Mouse (Mus musculus): ENCODE measurements at regions not wholly inside any gene's neighbourhood (a gene's known extent, or its start where the extent isn't known, plus 50 kb on each side); places are given as distances from the start of the nearest gene placed in this dataset.

GRCm38 (mm10) chr16:87124519-87124918 lies 229.5 kb upstream of the N6amt1 start:
- TF ChIP-seq POLR2A (IDR thresholded peaks at IDR 0.05; ENCODE audit: borderline replicate concordance, insufficient read depth, low read length) (no peak), CTCF (IDR thresholded peaks at IDR 0.05; ENCODE audit: borderline replicate concordance, insufficient read depth, low read depth, low read length) (no peak)
- DNase-seq = no peak
- Histone ChIP-seq H3K4me1 (ENCODE audit: control insufficient read depth, insufficient read depth, low read length) (no peaks in the 10 kb centered on the region), H3K27ac (ENCODE audit: insufficient read depth, low read length) (no peak overlapping the region), H3K4me3 (replicated peaks; ENCODE audit: insufficient read depth, low read depth, low read length) (no peak overlapping the region), H3K27me3 (ENCODE audit: control insufficient read depth, insufficient read depth, low read length) (no peaks in the 10 kb centered on the region; the same call in 1 of the 2 replicates)
- 74% methylated on average over 7 of the region's 7 CpGs for WGBS

DNA sequence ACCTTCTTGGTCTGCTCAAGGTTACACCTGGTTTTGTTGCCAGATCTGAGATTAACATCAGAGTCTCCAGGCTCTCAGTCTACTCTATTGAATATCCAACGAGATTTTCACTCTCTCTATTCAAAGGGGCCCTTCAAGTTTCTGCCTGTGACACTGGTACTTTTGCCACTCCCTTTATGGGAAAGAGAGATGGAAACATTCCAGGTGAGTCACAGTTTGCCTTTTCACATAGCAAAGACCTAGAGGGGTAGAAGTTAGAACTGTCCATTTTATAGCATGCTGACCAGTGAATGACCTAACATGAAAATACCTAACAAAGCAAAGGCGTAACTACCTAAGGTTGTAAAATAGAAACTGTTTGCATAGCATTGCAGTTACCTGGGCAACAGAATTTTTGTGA lies 250.4 kb upstream of the N6amt1 start:
- no peak for DNase-seq
- 67% methylated on average over 2 of the region's 2 CpGs for WGBS
- H3K27ac ChIP-seq (ENCODE audit: insufficient read depth, low read length) = no peak overlapping the region
- no peaks in the 10 kb centered on the region for H3K27me3 ChIP-seq (ENCODE audit: control insufficient read depth, insufficient read depth, low read length)
- H3K4me1 ChIP-seq (ENCODE audit: control insufficient read depth, insufficient read depth, low read length) = no peaks in the 10 kb centered on the region
- TF ChIP-seq CTCF (IDR thresholded peaks at IDR 0.05; ENCODE audit: borderline replicate concordance, insufficient read depth, low read depth, low read length) = no peak
- no peak for TF ChIP-seq POLR2A (IDR thresholded peaks at IDR 0.05; ENCODE audit: borderline replicate concordance, insufficient read depth, low read length)
- no peak overlapping the region for H3K4me3 ChIP-seq (replicated peaks; ENCODE audit: insufficient read depth, low read depth, low read length)

DNA sequence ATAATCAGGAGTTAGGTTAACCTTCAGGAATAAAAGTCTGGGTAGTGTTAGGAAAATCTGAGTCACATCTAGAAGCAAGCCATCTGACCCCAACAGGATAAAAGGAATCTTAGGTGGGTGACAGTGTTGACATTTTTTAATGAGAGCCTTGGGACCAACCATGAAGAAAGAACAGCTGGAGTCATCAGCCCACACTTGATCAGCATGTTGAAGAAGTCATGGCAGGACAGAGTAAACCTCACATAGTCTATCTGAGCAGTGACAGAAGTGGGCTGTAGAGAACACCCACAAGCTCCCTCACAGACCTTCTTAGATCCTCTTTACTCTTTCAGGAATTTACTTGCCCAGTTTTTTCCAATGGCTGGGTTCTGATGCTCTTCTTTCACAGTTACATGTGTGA lies 251.9 kb upstream of the N6amt1 start:
- H3K27me3 ChIP-seq (ENCODE audit: control insufficient read depth, insufficient read depth, low read length) = no peaks in the 10 kb centered on the region
- H3K4me1 ChIP-seq (ENCODE audit: control insufficient read depth, insufficient read depth, low read length) = no peaks in the 10 kb centered on the region
- TF ChIP-seq CTCF (IDR thresholded peaks at IDR 0.05; ENCODE audit: borderline replicate concordance, insufficient read depth, low read depth, low read length) (no peak), POLR2A (IDR thresholded peaks at IDR 0.05; ENCODE audit: borderline replicate concordance, insufficient read depth, low read length) (no peak)
- no peak overlapping the region for H3K4me3 ChIP-seq (replicated peaks; ENCODE audit: insufficient read depth, low read depth, low read length)
- H3K27ac ChIP-seq (ENCODE audit: insufficient read depth, low read length) = no peak overlapping the region
- no peak for DNase-seq

DNA sequence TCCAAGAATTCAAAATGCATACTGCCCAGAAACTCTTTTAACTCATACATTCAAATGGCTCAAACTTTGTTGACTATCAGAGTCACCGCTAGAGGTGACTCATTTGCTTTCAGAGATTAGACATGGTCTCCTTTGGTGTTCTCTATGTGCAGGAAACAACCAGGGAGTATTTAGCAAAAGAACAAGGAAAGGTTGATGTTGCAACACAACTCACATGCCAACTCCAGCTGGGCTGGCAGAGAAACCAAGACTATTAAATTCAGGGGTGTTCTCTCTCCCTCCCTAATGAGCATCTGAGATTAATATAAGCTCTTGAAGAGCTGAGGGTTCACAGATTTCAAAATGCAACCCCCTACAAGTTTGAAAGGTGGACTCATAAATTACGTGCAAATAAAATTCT lies 262.0 kb upstream of the N6amt1 start:
- Histone ChIP-seq H3K4me3 (replicated peaks; ENCODE audit: insufficient read depth, low read depth, low read length) (no peak overlapping the region), H3K27ac (ENCODE audit: insufficient read depth, low read length) (no peak overlapping the region), H3K4me1 (ENCODE audit: control insufficient read depth, insufficient read depth, low read length) (no peaks in the 10 kb centered on the region), H3K27me3 (ENCODE audit: control insufficient read depth, insufficient read depth, low read length) (no peaks in the 10 kb centered on the region)
- DNase-seq = no peak
- TF ChIP-seq CTCF (IDR thresholded peaks at IDR 0.05; ENCODE audit: borderline replicate concordance, insufficient read depth, low read depth, low read length) (no peak), POLR2A (IDR thresholded peaks at IDR 0.05; ENCODE audit: borderline replicate concordance, insufficient read depth, low read length) (no peak)
- 69% methylated on average over 2 of the region's 2 CpGs for WGBS

- Histone ChIP-seq H3K27me3 (ENCODE audit: control insufficient read depth, insufficient read depth, low read length) (no peaks in the 10 kb centered on the region), H3K4me1 (ENCODE audit: control insufficient read depth, insufficient read depth, low read length) (no peaks in the 10 kb centered on the region), H3K27ac (ENCODE audit: insufficient read depth, low read length) (no peak overlapping the region), H3K4me3 (replicated peaks; ENCODE audit: insufficient read depth, low read depth, low read length) (no peak overlapping the region)
- WGBS = 82% methylated on average over 3 of the region's 3 CpGs
- DNase-seq = no peak
- TF ChIP-seq POLR2A (IDR thresholded peaks at IDR 0.05; ENCODE audit: borderline replicate concordance, insufficient read depth, low read length) = no peak
- no peak for TF ChIP-seq CTCF (IDR thresholded peaks at IDR 0.05; ENCODE audit: borderline replicate concordance, insufficient read depth, low read depth, low read length)
These were observed 264.7 kb upstream of the N6amt1 start for GRCm38 (mm10) chr16:87089322-87089721.

- WGBS = 82% methylated on average over 2 of the region's 2 CpGs
- Histone ChIP-seq H3K4me1 (ENCODE audit: control insufficient read depth, insufficient read depth, low read length) (no peaks in the 10 kb centered on the region), H3K27ac (ENCODE audit: insufficient read depth, low read length) (no peak overlapping the region), H3K27me3 (ENCODE audit: control insufficient read depth, insufficient read depth, low read length) (no peaks in the 10 kb centered on the region), H3K4me3 (replicated peaks; ENCODE audit: insufficient read depth, low read depth, low read length) (no peak overlapping the region)
- no peak for DNase-seq
- TF ChIP-seq POLR2A (IDR thresholded peaks at IDR 0.05; ENCODE audit: borderline replicate concordance, insufficient read depth, low read length) (no peak), CTCF (IDR thresholded peaks at IDR 0.05; ENCODE audit: borderline replicate concordance, insufficient read depth, low read depth, low read length) (no peak)
These were observed 270.5 kb upstream of the N6amt1 start for GRCm38 (mm10) chr16:87083505-87083904.

GRCm38 (mm10) chr16:87077385-87077784 lies 276.6 kb upstream of the N6amt1 start:
- TF ChIP-seq POLR2A (IDR thresholded peaks at IDR 0.05; ENCODE audit: borderline replicate concordance, insufficient read depth, low read length) (no peak), CTCF (IDR thresholded peaks at IDR 0.05; ENCODE audit: borderline replicate concordance, insufficient read depth, low read depth, low read length) (no peak)
- Histone ChIP-seq H3K27ac (ENCODE audit: insufficient read depth, low read length) (no peak overlapping the region), H3K4me3 (replicated peaks; ENCODE audit: insufficient read depth, low read depth, low read length) (no peak overlapping the region), H3K4me1 (ENCODE audit: control insufficient read depth, insufficient read depth, low read length) (no peaks in the 10 kb centered on the region), H3K27me3 (ENCODE audit: control insufficient read depth, insufficient read depth, low read length) (no peaks in the 10 kb centered on the region)
- no peak for DNase-seq
- 94% methylated on average over 2 of the region's 2 CpGs for WGBS

DNA sequence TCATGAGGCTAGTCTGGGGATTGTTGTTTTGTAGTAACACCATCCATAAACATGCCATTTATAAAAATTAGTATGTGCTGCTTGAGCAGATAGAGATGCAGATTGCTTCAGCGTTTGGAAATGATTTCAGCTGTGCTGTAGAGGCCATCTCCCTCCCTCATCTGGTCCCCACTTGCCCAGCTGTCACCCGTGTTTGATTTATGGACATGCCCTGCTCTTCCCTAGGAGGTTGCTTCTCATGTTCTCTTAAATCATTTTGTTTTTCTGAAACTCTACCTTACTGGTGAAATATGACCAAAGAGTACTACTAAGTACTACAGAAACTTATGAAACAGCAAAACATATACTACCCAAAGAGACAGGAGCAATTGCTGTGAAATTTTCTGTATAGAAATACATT lies 284.7 kb upstream of the N6amt1 start:
- no peaks in the 10 kb centered on the region for H3K27me3 ChIP-seq (ENCODE audit: control insufficient read depth, insufficient read depth, low read length)
- 52% methylated on average over 2 of the region's 2 CpGs for WGBS
- H3K27ac ChIP-seq (ENCODE audit: insufficient read depth, low read length) = no peak overlapping the region
- DNase-seq = no peak
- H3K4me1 ChIP-seq (ENCODE audit: control insufficient read depth, insufficient read depth, low read length) = no peaks in the 10 kb centered on the region
- H3K4me3 ChIP-seq (replicated peaks; ENCODE audit: insufficient read depth, low read depth, low read length) = no peak overlapping the region
- TF ChIP-seq POLR2A (IDR thresholded peaks at IDR 0.05; ENCODE audit: borderline replicate concordance, insufficient read depth, low read length) (no peak), CTCF (IDR thresholded peaks at IDR 0.05; ENCODE audit: borderline replicate concordance, insufficient read depth, low read depth, low read length) (no peak)
